Mouse (Mus musculus) neural tube, embryonic 12.5 days (tissue): ENCODE results near the gene Gm2a. TPM values are rescaled to one million over a fixed set of nuclear protein-coding genes. Genes with fewer than 3 reads are reported as not detected.

ENCODE experiments used
- polyA plus RNA-seq: library from polyadenylated mRNA; unstranded; fragments of >200 nt; fragmentation: Nextera tagmentation; extraction: Ambion mirVana; gene quantifications from 2 replicates; pipeline ENCODE4 v1.2.1, GENCODE M21; 2016

The Gm2a gene
- polyA plus RNA-seq, 1 experiment from 2014 or later: 15.2 TPM

Other genes starting within 250 kb of the Gm2a start
- 7.4 and 8.7 TPM in 2 replicates for gene Lyrm7, start 237.2 kb upstream of the Gm2a start, polyA plus RNA-seq
- 653 and 677 TPM in 2 replicates for gene Hint1, start 231.7 kb upstream of the Gm2a start, polyA plus RNA-seq
- 76.7 and 80.3 TPM in 2 replicates for gene Gpx3, start 195.7 kb upstream of the Gm2a start, polyA plus RNA-seq
- gene Tnip1, start 135.2 kb upstream of the Gm2a start, polyA plus RNA-seq: 16.3 and 16.9 TPM in 2 replicates
- gene Anxa6, start 64.7 kb upstream of the Gm2a start, polyA plus RNA-seq: 91.8 and 93.2 TPM in 2 replicates
- gene Ccdc69, start 20.0 kb upstream of the Gm2a start, polyA plus RNA-seq: 0.28 and 0.41 TPM in 2 replicates
- gene Slc36a3, start 53.6 kb downstream of the Gm2a start, polyA plus RNA-seq: not detected in 2 replicates
- gene Slc36a2, start 87.0 kb downstream of the Gm2a start, polyA plus RNA-seq: 0.81 and 0.88 TPM in 2 replicates
- 2.3 and 3.1 TPM in 2 replicates for gene Slc36a1, start 106.2 kb downstream of the Gm2a start, polyA plus RNA-seq
- gene Fat2, start 238.4 kb downstream of the Gm2a start, polyA plus RNA-seq: 0.05 and 0.06 TPM in 2 replicates